Mouse (Mus musculus) CH12.LX (cell line): Measurements from ENCODE around the gene Map4k3. TPM values are rescaled to one million over a fixed set of nuclear protein-coding genes. Genes with fewer than 3 reads are reported as not detected.
A peak's percentile ranks its signal among the peaks of the same experiment; 100 is the strongest.

ENCODE experiments used
- DNase-seq: peaks from one replicate; pipeline ENCODE4 v3.0.0-alpha.2; 2013; ENCODE audit errors: extremely low read depth
- H3K27ac ChIP-seq: 2 replicates; pipeline ENCODE4 v1.5.1; 2012; ENCODE audit warnings: low read depth, mild to moderate bottlenecking, control low read depth, moderate library complexity; ENCODE audit not compliant: insufficient read depth
- H3K27me3 ChIP-seq: replicated peaks from 2 replicates; pipeline ENCODE3; 2012; ENCODE audit warnings: inconsistent platforms
- H3K36me3 ChIP-seq, 2 experiments: replicated peaks in 1 of 2; 2 replicates each; pipeline versions ENCODE3 to v1.6.1; 2012; ENCODE audit warnings: inconsistent platforms in 1 of 2, low read length in 1 of 2, mild to moderate bottlenecking in 1 of 2, mixed read lengths in 1 of 2, moderate library complexity in 1 of 2; ENCODE audit not compliant: control insufficient read depth in 1 of 2, insufficient read depth in 1 of 2
- H3K4me1 ChIP-seq, 2 experiments: 2 replicates each; pipeline ENCODE4 v1.6.1; 2012; ENCODE audit warnings: inconsistent platforms in 1 of 2, moderate library complexity in 1 of 2; ENCODE audit not compliant: insufficient read depth in 2 of 2, control insufficient read depth in 1 of 2
- H3K4me2 ChIP-seq: 2 replicates; pipeline ENCODE4 v1.6.1; 2012; ENCODE audit warnings: low read depth, mild to moderate bottlenecking, control low read depth; ENCODE audit not compliant: poor library complexity, insufficient read depth, severe bottlenecking
- H3K4me3 ChIP-seq, 3 experiments: fragments of 150-350 bp in 1 of 3; sonication (generic) in 1 of 3; replicated peaks in 1 of 3; 2 replicates each; pipeline versions ENCODE3 to v1.5.1; 2011 to 2012; ENCODE audit warnings: low read depth in 2 of 3, low read length in 2 of 3, mild to moderate bottlenecking in 2 of 3, moderate library complexity in 2 of 3, control low read depth in 1 of 3, improper control_type of control experiment in 1 of 3, inconsistent platforms in 1 of 3, mixed read lengths in 1 of 3; ENCODE audit not compliant: poor library complexity in 1 of 3
- H3K79me2 ChIP-seq: replicated peaks from 2 replicates; pipeline ENCODE4 v1.6.1; 2012; ENCODE audit warnings: mild to moderate bottlenecking, moderate library complexity; ENCODE audit not compliant: control insufficient read depth, poor library complexity, insufficient read depth, severe bottlenecking; ENCODE audit errors: extremely low read depth
- H3K9ac ChIP-seq: 2 replicates; pipeline ENCODE4 v1.6.1; 2012; ENCODE audit warnings: low read depth, mild to moderate bottlenecking, control low read depth, moderate library complexity; ENCODE audit not compliant: insufficient read depth
- H3K9me3 ChIP-seq: replicated peaks from 2 replicates; pipeline ENCODE3; 2012; ENCODE audit warnings: low read length, inconsistent platforms, mixed read lengths
- BHLHE40 ChIP-seq: IDR thresholded peaks from 2 replicates; pipeline ENCODE4 v1.6.1; 2011; ENCODE audit warnings: mild to moderate bottlenecking, low read depth, low read length, improper control_type of control experiment
- CTCF ChIP-seq, 2 experiments: IDR thresholded peaks in 1 of 2; conservative IDR thresholded peaks in 1 of 2; 2 replicates each; pipeline ENCODE4 v1.5.1; 2011 to 2012; ENCODE audit warnings: low read depth in 2 of 2, low read length in 2 of 2, improper control_type of control experiment in 1 of 2, inconsistent platforms in 1 of 2, mild to moderate bottlenecking in 1 of 2, moderate library complexity in 1 of 2
- ETS1 ChIP-seq: conservative IDR thresholded peaks from 2 replicates; pipeline ENCODE4 v1.6.1; 2012; ENCODE audit warnings: low read depth, mild to moderate bottlenecking, inconsistent platforms, low read length, improper control_type of control experiment, moderate library complexity
- GABPA ChIP-seq: IDR thresholded peaks from 2 replicates; pipeline ENCODE4 v1.6.1; 2012; ENCODE audit warnings: low read depth, low read length, improper control_type of control experiment, inconsistent platforms; ENCODE audit not compliant: insufficient replicate concordance
- JUN ChIP-seq: IDR thresholded peaks from 2 replicates; pipeline ENCODE4 v1.6.1; 2011; ENCODE audit warnings: low read depth, mild to moderate bottlenecking, low read length, improper control_type of control experiment, moderate library complexity; ENCODE audit not compliant: insufficient read depth
- JUND ChIP-seq: conservative IDR thresholded peaks from 2 replicates; pipeline ENCODE4 v1.6.1; 2011; ENCODE audit warnings: low read depth, low read length, improper control_type of control experiment
- MAFK ChIP-seq: IDR thresholded peaks from 2 replicates; pipeline ENCODE4 v1.6.1; 2011; ENCODE audit warnings: low read length, improper control_type of control experiment; ENCODE audit not compliant: insufficient replicate concordance
- MXI1 ChIP-seq: IDR thresholded peaks from 2 replicates; pipeline ENCODE4 v1.6.1; 2011; ENCODE audit warnings: mild to moderate bottlenecking, low read depth, low read length, improper control_type of control experiment
- NELFE ChIP-seq: IDR thresholded peaks from 2 replicates; pipeline ENCODE4 v1.6.1; 2011; ENCODE audit warnings: low read depth, low read length, improper control_type of control experiment
- NRF1 ChIP-seq: IDR thresholded peaks from 2 replicates; pipeline ENCODE4 v1.6.1; 2014; ENCODE audit warnings: low read depth, mild to moderate bottlenecking, inconsistent platforms, low read length, improper control_type of control experiment, moderate library complexity
- POLR2A ChIP-seq: IDR thresholded peaks from 2 replicates; pipeline ENCODE4 v1.6.1; 2011; ENCODE audit warnings: low read depth, mild to moderate bottlenecking, improper control_type of control experiment, low read length
- RCOR1 ChIP-seq: conservative IDR thresholded peaks from 2 replicates; pipeline ENCODE4 v1.6.1; 2012; ENCODE audit warnings: low read depth, mild to moderate bottlenecking, inconsistent platforms, low read length, improper control_type of control experiment
- SIN3A ChIP-seq: IDR thresholded peaks from 2 replicates; pipeline ENCODE4 v1.6.1; 2012; ENCODE audit warnings: low read length, improper control_type of control experiment, inconsistent platforms
- TCF12 ChIP-seq: IDR thresholded peaks from 2 replicates; pipeline ENCODE4 v1.6.1; 2014; ENCODE audit warnings: low read depth, mild to moderate bottlenecking, inconsistent platforms, low read length, improper control_type of control experiment
- USF1 ChIP-seq: IDR thresholded peaks from 2 replicates; pipeline ENCODE4 v1.6.1; 2014; ENCODE audit warnings: low read depth, mild to moderate bottlenecking, inconsistent platforms, low read length, improper control_type of control experiment
- USF2 ChIP-seq: conservative IDR thresholded peaks from 2 replicates; pipeline ENCODE4 v1.6.1; 2011; ENCODE audit warnings: low read depth, low read length, improper control_type of control experiment
- ZKSCAN1 ChIP-seq: IDR thresholded peaks from 2 replicates; pipeline ENCODE4 v1.6.1; 2012; ENCODE audit warnings: low read depth, inconsistent platforms, low read length, improper control_type of control experiment, borderline replicate concordance
- ZMIZ1 ChIP-seq: IDR thresholded peaks from 2 replicates; pipeline ENCODE4 v1.6.1; 2012; ENCODE audit warnings: low read depth, mild to moderate bottlenecking, inconsistent platforms, low read length, improper control_type of control experiment
- ZNF384 ChIP-seq: IDR thresholded peaks from 2 replicates; pipeline ENCODE4 v1.6.1; 2012; ENCODE audit warnings: low read depth, low read length, improper control_type of control experiment, inconsistent platforms
- dilution Hi-C: fragments of 300-500 bp; cut with MboI; formaldehyde crosslinking; loops from 2 replicates; pipeline ENCODE4 v1.14.3; 2020; ENCODE audit warnings: low sequenced_read_pairs; ENCODE audit not compliant: extremely low pct_unique_long_range_greater_than_20kb, extremely low pct_ligation_motif_present
- in situ Hi-C: fragments of 300-500 bp; cut with MboI; formaldehyde crosslinking; loops from 3 replicates; pipeline ENCODE4 v1.14.3; 2019; ENCODE audit warnings: low sequenced_read_pairs, low pct_ligation_motif_present, low pct_unique_long_range_greater_than_20kb, mixed read lengths
- polyA plus RNA-seq: library from polyadenylated mRNA; unstranded; fragments of >175 nt; gene quantifications from 2 replicates; pipeline ENCODE4 v1.2.1, GENCODE M21; 2012; ENCODE audit warnings: low read depth; ENCODE audit not compliant: insufficient read length
- total RNA-seq, 2 experiments: library from RNA; depleted of rRNA; stranded (reverse); fragments of 300-350 nt in 1 of 2; fragments of >200 nt in 1 of 2; gene quantifications; 2 replicates each; pipeline ENCODE4 v1.2.3; 2012 to 2014

The Map4k3 gene
- total and polyA plus RNA-seq, 3 experiments = 2.7 to 4.3 (median 3.2) TPM

DNA sequence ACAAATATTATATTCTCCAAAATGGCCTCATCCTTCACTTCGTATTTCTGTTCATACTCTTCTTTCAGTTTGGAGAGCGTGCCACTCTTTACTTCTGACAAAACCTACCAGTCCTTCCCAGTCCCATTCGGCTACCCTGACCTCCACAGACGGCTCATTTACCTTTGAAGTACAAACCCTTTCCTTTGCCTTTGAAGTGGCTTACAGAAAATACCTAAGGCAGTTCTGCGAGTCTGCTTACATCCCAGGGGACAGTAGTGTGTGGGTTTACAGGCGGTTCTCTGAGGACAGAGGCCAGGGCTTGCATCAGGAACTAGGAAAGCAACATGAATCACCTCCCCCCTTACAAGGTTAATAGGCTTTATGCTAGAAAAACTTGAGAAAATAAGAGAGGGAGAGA lies 75.5 kb downstream of the Map4k3 start:
- Histone ChIP-seq H3K79me2 (no peaks in the 10 kb centered on the region), H3K4me2 (no peak overlapping the region), H3K27ac (no peak overlapping the region), H3K4me3 (no peak overlapping the region), H3K9ac (no peak overlapping the region), H3K36me3 (peaks cover 0 to 22% of the 10 kb centered on the region in 2 experiments), H3K4me1 (peaks cover 3 to 14% of the 10 kb centered on the region in 2 experiments; a peak in 2 of 4 replicates), H3K9me3 (no peaks in the 10 kb centered on the region), H3K27me3 (no peaks in the 10 kb centered on the region)
- dilution Hi-C loops = no loop called here
- DNase-seq = peak; percentile 33
- in situ Hi-C loops = no loop called here
- TF ChIP-seq NELFE = no peak
- TF ChIP-seq RCOR1 = no peak
- TF ChIP-seq ZMIZ1 = no peak
- TF ChIP-seq BHLHE40 = no peak
- no peak for TF ChIP-seq USF1
- TF ChIP-seq ZKSCAN1 = no peak
- TF ChIP-seq POLR2A = no peak
- no peak for TF ChIP-seq ZNF384
- TF ChIP-seq SIN3A = no peak
- TF ChIP-seq TCF12 = no peak
- TF ChIP-seq JUND = no peak
- no peak for TF ChIP-seq ETS1
- no peak for TF ChIP-seq MXI1
- TF ChIP-seq NRF1 = no peak
- TF ChIP-seq MAFK = no peak
- no peak for TF ChIP-seq GABPA
- no peak for TF ChIP-seq CTCF (conservative IDR thresholded peaks at IDR 0.05 in 1 of 2, IDR thresholded peaks at IDR 0.05 in 1 of 2; ENCODE audit: low read depth in 2 of 2, low read length in 2 of 2)
- no peak for TF ChIP-seq USF2

DNA sequence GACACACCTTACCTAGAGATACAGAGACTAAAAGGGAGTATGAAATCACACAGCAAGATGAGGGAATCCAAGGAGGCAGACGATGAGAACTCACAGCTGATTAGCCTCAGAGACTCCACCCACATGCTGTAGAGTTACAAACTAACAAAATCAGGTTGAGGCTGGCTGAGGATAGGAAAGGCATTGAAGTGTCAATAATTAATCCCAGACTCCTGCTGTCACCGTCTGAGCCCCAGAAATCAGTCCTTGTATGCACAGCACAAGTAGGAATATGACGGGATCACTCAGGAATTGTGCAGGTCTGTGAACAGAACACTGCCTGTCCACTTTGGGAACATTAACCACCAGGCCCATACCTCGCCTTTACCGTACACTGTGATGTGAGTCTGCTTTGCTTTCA lies 81.4 kb downstream of the Map4k3 start:
- no peaks in the 10 kb centered on the region for H3K9me3 ChIP-seq
- no peaks in the 10 kb centered on the region for H3K27me3 ChIP-seq
- H3K79me2 ChIP-seq = no peaks in the 10 kb centered on the region
- dilution Hi-C loops = no loop called here
- H3K36me3 ChIP-seq = peaks cover 2 to 41% of the 10 kb centered on the region in 2 experiments
- no peak overlapping the region for H3K9ac ChIP-seq
- no peak overlapping the region for H3K4me3 ChIP-seq
- no peaks in the 10 kb centered on the region for H3K4me1 ChIP-seq
- in situ Hi-C loops = loop anchor here (25.0 kb wide), 1 partner anchor 340 kb away; no protein-coding TSS in a partner anchor
- TF ChIP-seq JUN (no peak), USF1 (no peak)
- no peak for DNase-seq
- no peak overlapping the region for H3K4me2 ChIP-seq
- H3K27ac ChIP-seq = no peak overlapping the region
